Mouse (Mus musculus) telencephalon, adult 2 months (tissue): ENCODE measurements around the gene Stk10.

Experiments
- DNase-seq: peaks from one replicate; pipeline ENCODE4 v3.0.0-alpha.2; 2011; ENCODE audit warnings: low read depth, low spot score

Stk10 gene

DNA sequence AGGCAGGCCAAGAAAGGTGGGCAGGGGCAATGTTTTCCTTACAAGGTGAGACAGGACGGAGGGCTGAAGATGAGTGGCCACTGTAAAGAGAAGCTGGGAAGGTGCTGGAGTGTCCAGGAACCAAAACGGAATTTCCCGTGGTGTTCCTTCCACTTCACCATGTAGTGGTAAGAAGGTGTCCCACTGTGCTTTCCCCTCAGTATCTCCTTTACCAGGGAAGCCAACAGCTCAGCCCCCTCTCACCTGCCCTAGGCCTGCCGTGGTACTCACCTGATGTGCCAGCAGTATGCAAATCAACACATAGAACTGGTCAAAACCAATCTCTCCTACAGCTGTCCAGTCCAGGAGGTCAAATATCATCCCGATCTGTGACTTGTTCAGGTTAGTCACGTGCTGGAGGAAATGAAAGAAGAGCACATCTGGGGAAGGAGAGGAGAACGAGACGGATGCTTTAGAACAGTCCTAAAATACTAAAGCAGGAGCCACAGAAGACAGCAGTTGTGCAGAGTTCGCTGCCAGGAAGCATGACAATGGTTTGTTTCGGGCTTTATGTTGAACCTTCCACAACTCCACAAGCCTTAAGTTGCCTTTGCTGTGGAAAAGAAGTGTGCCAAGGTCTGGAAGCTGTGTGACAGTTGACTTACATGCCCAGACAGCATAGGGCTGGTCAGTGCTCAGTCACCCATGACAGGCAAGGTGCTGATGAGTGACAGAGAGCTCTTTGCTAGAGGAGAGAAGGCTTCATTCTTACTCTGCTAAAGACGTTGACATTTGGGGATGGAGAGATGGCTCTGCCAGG lies 8.8 kb upstream of the Stk10 start:
- no peak for DNase-seq

DNA sequence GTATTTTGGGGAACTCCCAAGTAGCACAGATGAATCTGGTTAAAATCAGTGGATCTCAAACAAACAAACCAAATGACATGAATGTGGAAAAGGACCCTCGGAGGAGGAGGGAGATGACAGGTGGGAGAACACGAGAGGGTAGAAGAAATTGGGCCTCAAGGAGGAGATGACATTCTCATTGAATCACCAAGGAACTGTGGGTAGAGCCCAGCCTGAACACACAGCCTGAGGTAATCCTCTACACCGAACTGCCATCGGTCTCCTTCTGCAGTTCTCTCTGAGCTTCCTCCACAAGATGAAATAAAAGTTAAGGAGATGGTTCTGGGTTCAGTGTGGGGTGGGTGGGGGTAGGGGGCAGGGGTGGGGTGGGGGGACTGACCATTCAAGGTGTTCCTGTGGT lies 6.1 kb upstream of the Stk10 start:
- DNase-seq: no peak

DNA sequence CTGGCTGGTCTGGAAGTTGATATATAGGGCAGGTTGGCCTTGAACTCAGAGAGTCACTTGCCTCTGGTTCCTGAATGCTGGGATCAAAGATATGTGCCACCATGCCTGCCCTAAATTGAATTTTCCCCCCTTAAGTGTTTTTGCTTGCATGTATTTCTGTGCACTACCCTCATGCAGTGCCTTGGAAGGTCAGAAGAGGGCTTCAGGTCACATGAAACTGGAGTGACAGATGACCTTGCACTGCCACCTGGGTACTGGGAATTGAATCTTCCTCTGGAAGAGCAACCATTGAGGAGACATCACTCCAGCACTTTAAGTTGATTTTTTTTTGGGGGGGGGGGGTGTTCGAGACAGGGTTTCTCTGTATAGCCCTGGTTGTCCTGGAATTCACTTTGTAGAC lies 3.0 kb upstream of the Stk10 start:
- no peak for DNase-seq

DNA sequence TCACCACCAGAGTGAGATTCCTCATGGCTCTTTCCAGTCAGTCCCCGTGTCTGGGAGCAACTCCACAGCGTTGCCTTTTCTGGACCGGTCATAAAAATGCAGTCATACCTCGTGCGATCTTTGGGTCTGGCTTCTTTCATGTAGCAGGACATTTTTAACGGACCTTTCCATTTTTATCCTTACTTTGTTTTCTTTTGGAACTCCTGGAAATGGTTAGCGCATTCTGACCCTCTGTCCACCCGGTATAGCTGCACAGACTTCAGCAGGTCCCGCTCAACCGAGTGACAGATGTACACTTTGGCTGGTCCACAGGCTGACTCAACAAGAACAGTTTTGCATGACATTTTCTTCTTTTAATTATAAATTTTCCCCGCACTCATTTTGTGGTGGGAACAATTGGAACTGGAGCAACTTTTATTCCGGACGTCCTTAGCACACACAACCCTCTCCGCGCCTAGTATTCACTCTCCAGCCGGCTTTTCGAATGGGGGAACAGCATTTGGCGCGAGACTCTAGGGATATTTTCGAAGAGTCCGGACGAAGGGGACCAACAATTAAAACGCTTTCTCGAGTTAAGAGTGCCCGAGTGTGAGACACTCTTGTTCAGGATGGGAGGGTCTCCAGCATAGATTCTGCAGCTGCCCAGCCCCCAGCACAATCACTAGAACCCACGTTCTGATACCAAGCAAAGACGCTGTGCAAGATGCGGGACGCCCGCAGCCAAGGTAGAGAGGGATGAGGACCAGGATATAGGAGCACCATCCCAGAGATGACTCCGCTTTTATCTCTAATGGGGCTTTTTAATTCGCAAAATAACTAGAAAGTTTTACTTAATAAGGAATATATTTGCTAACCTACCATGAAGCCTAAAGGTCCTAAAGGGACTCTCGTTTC lies 987 bp upstream of the Stk10 start, which contains the start of gene Efcab9:
TSS of gene Efcab9 (minus strand) at position 211 of the 894 bp plus-strand sequence.
- no peak for DNase-seq

DNA sequence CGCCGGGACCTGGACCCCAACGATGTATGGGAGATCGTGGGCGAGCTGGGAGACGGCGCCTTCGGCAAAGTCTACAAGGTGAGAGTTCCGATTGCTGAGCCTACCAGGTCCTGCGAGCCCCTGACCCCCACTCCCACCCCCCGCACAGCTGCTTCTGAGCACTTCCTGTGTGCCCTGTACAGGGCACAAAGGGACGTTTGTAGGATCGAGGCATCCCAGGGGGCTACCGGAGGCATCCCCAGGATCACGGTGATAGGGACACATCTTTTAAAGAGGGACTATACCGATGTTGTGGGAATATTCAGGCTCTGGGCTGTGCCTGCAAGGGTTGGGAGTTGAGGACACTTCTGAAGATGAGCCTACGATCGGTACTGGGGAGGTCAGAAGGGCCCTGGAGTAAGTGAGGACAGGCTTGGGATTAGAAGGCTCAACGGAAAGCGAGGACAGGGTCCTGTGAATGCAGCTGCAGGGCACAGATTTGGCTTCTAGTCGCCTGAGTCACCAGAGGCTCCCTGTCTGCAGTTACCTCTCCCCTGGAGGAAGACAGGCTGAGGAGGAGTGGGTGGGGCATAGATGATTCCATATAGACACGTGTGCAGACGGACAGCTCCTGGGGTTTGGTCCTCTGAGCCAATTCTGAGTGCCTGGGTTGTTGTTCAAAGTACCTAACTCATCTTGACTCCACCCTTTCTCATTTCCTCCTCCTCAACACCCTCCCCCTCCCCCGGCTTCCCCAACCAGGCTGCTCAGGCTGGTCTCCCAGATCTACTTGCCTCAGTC lies 567 bp downstream of the Stk10 start:
- peak; percentile 36 for DNase-seq

DNA sequence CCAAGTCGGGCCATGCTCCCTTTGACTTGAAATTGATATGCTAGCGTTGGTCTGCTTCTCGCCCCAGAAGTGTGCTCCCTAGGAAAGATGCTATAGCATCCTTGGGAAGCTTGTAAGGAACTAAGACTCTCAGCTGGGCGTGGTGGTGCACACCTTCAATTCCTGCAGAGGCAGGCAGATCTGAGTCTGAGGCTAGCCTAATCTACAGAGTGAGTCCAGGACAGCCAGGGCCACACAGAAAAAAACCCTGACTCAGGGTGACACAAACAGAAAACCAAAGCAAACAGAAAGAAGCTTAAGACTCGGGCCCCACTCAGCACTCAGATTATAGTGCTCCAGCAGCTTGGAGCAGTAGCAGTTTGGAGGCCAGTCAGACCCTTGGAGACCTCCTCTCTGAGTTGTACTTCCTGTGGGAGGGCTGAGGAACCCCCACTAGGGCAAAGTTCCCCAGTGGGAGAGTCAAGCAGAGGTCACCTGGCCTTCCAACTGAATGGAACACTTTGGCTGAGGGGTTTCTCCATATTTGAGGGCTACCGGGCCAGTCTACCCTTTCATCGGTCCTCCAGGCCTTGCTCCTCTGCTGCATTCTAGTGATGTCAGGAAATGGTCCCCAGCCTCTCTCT lies 1.5 kb downstream of the Stk10 start:
- DNase-seq: no peak

DNA sequence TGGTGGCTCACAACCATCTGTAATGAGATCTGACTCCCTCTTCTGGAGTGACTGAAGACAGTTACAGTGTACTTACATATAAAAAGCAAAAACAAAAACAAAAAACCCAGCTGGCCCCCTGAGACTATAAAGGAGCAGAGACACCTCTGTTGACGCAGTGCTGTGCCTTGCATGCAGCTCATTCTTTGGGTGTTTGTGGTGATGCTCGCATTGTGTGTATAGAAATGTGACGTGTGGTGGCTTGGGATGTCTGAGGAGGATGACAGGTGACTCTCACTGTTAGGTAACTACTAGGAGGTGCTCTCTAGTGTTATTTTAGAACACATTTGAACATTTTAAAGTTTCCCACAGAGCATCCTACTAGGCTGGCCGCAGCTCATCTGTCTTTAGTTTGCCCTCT lies 2.5 kb downstream of the Stk10 start:
- DNase-seq: no peak

DNA sequence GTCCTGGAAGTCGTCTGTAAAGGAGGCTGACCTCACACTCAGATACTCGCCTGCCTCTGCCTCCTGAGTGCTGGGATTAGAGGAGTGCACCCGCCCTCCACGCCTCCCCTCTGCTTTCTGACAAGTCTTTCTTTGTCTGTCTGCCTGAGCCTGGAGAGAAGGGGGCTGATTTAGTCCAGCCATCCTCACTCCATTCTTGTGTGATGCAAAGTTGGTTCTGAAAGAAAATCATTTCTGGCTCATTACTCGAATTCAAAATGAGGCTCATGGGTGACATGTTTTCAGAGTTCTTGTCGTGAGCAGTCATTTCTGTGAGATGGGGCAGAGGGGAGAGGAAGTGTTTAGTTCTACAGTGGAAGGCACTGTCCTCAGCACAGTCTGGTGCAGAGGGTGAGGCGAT lies 3.8 kb downstream of the Stk10 start:
- DNase-seq: no peak

DNA sequence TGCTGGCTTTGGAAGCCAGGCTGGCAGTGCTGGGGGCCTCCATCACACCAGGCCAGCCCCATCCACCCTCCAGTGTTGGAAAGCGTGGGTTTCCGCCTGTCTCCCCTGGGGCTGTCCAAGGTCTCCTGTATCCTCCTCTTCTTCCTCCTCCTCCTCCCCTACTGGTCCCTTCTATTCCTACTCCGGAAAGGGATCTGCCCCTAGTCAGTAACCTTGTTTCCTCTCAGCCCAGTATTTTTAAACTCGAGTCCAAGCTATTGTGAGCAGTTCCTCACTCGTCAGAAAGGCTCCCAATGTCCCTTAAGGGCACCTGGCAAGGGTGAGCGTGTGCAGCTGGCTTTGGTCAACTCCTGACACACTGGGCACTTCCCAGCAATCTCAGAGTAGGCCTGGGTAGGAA lies 5.3 kb downstream of the Stk10 start:
- DNase-seq: no peak

DNA sequence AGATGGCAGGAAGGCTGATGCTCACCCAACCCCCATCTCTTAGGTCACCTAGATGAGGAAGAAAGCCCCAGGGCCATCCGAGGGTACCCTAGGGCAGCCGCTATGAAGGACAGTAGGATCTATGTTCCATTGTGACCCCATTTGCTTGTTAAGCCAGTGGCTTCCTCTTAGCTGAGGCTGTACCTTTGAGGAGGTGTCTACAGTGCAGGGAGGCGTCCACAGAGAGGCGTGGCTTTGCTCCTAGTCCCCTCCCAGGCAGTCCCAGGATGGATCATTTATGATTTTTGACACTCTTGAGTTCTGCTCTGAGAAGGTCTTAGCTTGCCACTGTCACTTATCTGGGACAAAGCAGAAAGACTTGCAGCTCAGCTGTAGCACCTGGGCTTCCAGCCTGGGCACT lies 5.7 kb downstream of the Stk10 start:
- DNase-seq: no peak

DNA sequence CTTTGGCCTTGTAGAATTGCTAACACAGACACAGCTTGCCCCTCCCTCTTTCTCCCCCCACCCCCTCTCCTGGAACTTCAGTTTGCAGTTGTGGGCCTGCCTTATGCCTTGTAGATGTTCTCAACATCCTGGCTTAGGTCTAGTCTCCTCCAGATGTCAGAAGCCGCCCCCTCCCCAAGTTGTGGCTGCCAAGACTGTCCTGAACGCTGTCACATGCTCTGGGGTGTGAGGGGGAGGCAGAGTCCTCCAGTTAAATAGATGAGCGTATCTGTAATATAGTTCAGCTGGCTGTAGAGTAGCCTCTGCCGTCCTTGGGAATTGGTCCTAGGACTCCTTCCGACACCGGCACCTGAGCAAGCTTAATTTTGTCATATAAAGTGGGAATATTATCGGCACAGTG lies 6.6 kb downstream of the Stk10 start:
- no peak for DNase-seq

DNA sequence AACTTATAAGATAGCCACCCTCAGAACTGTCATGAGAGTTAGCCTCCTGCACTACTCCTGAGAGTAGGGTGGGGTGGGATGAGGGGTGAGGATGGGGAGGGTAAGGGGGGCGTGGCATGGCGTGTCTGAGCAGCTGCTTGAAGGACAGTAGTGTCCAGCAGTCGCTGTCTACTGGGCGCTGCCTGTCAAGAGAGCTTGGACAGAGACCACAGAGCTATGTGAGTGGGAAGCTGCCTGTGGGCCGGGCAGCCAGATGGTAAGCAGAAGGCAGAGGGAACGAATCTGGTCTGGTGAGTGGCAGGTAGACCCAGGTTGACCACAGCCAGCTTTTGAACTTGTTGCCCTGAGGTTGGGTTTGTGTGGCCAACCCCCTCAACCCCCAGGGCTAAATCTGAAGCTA lies 7.4 kb downstream of the Stk10 start:
- no peak for DNase-seq

DNA sequence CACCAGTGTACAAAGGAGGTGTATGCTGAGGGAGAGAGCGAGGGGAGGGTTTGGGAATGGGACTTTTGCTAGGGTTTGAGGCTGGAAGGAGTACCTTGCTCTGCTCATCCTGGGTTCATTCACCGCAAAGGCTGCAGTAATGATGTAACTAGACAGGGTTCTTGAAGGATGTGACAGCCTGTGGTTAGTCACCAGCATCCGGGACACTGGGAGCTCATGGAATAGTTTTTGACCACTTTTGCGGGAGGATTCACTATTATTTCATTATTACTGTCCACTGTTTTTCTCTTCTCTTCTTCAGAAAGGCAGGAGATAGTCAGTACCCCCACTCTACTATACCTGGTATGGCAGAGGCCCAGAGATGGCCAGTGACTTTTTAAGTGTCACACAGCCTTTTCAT lies 9.1 kb downstream of the Stk10 start:
- no peak for DNase-seq

DNA sequence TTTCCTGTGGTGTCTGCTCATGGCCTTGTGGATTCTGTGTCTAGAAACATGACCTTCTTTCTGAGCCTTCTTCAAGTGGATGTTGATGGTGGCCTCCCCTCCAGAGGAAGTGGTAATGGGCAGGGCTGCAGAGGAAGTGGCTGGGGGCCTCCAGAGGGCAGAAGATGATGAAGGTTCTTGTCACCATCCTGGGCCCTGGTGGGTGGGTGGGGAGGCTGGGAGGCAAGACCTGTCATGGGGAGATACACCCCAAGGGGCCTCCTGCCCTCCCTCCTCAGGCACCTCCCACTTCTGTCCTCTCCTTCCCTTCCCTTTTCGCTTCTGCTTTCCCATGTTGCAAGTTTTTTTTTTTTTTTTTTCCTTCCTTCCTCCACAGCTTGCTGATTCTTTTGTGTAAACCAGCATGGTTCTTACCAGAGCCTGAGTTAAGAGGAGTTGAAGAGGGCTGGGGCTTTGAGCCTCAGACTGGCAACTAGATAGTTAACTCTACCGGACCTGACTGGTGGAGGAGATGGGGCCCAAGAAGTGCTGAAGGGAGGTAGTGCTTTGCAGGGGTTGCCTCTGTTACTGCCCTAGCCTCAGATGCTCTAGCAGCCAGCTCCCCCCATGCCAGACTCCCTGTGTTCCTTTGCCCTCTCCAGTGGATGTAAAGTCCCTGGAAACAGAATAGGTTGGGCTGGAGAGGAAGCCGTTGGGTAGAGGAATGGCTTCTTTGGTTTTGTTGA lies 9.7 kb downstream of the Stk10 start:
- no peak for DNase-seq

DNA sequence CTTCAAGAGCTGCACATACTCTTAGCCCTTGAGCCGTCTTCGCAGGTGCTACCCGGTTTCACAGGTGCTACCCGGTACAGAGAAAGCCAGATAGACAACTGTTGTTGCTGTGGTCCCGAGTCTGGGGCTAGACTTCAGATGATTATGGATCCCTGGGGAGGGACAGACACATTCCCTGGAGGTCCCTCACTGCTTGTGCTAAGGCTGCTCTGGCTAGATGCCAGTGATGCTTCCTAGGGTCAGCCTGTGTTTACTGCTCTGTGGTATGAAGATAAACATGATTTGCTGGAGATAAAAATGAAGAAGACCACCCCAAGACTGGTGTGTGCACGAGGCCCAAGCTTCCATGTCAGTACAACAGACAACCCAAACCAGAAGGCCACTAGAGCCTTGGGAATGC lies 10.9 kb downstream of the Stk10 start:
- no peak for DNase-seq

DNA sequence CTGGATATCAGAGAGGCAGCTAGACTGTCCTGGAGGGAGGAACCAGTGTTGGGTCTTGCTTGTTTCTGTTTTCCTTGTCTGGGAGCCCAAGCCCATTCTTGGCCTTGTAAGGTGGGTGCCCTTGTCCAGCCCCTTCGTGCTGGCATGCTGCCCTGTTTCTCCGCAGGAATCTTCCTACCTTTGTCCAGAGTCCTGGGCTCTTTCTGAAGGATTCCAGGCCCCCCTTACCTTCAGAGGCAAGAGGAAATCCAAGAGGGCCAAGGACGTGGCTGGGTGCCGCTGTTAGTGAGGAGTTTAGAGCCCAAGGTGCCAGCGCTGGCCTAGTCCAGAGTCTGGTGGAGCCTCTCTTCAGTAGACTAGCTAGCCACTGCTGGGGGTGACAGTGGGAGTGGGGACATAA lies 11.4 kb downstream of the Stk10 start:
- DNase-seq: no peak

DNA sequence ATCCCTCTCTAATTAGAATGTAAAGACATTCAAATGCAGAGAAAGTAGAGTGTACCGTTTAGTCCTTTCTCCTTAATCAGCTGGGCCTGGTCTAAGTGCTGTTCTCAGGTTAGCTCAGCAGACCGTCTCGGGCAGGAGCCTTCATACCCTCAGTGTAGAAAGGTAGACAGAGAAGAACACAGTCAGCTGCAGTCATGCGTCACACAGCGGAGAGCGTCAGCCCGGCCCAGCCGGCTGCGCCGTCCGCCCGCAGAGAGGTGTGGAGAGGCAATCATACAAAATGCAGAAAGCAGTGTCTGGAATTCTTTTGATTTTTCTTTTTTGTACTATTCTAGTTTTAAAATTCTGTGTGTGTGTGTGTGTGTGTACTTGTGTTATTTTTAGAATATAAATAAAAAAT lies 12.5 kb downstream of the Stk10 start:
- DNase-seq: no peak

DNA sequence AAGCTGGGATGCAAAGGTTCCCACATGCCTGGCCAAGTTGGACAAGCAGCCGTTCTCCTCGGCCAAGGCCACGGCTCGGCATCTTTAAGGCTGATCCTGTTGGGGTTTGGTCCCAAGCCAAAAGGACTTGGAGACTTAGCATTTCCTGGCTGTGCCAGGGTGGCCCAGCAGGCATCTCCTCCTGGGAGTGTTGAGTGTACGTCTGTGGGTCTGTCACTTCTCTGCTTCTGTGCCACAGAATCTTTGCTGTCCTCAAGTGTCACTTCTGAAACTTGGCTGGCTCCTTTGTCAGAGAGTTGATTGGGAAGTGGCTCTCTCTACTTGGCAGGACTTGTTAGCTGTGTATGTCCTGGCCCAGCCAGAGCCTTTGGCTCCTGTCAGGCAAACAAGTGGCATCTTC lies 13.4 kb downstream of the Stk10 start:
- DNase-seq: no peak

DNA sequence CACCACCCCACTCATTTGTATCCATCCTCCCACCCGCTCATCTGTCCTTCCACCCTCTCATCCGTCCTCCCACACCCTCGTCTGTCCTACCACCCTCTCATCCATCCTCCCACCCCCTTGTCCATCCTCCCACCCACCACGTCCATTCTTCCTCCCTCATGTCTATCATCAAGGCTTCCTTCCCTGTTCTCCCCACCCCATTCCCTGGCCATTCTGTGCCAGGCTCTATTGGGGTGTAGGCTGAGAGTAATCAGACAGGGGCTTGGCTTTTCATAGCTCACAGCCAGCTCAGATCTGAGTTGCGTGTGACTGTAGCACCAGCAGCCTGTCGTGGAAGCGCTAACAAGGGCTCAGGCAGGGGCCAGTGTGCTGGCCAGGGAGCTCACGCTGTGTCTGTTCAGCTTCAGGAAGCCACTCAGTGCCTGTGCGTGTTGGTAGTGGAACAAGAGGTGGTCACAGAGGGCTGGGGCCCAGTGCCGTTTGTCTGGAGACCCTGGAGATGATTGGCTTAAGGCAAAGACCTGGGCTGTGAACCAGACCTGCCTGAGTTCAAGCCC lies 14.4 kb downstream of the Stk10 start:
- DNase-seq: no peak

DNA sequence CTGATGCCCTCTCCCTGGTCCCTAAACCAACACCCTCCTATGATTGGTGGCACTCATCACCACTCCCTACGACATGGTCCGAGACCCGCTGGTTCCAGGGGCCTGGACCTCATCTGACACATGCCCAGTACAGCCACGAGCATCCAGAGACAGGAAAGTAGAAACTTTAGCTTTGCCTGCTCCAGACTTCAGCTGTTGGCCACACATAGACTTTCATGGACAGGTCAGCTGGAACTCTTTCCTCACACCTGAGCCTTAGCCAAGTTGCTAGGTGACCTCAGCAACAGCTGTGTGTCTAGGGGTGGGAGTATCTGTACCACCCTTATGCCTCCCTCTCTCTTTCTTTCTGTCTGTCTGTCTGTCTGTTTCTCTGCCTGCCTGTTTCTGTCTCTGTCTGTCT lies 15.1 kb downstream of the Stk10 start:
- no peak for DNase-seq

DNA sequence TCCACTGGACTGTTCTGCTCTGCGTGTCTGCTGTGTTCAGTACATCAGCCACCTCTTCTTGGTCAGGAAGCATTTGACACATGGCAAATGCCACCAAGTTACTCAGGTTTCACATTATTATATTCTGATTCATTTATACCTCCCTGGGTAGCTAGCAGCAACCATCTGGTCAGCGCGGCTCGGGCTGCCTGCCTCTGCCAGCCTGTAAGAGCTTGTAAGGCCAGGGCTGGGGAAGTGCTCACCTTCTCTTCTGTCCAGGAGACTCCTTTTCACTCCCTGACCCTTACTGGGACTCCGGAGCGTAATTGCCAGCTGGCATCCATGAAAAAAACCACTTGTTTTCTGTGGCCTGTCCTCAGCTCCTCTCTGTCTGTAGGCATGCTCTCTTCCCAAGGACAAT lies 16.1 kb downstream of the Stk10 start:
- DNase-seq: no peak
